Mouse (Mus musculus) CD4-positive, CD25-positive, alpha-beta regulatory T cell, adult 4 months (primary cell): Measurements from ENCODE around the gene Creb3l1. TPM values are rescaled to one million over a fixed set of nuclear protein-coding genes. Genes with fewer than 3 reads are reported as not detected.

Experiments used
- ATAC-seq: one replicate; pipeline ENCODE4 v1.8.0; 2017
- polyA plus RNA-seq, 2 experiments: library from polyadenylated mRNA; unstranded; fragments of 100-300 nt; shearing (Covaris generic); gene quantifications; one replicate each; pipeline ENCODE4 v1.2.1; 2017

The Creb3l1 gene
- polyA plus RNA-seq, 2 experiments from 2014 or later = 0.77 to 1.2 TPM

GRCm38 (mm10) chr2:91962864-91963401 lies 61.4 kb downstream of the Creb3l1 start:
- ATAC-seq = no peak

GRCm38 (mm10) chr2:91961901-91962761 lies 62.2 kb downstream of the Creb3l1 start:
- peak; percentile 44 for ATAC-seq

DNA sequence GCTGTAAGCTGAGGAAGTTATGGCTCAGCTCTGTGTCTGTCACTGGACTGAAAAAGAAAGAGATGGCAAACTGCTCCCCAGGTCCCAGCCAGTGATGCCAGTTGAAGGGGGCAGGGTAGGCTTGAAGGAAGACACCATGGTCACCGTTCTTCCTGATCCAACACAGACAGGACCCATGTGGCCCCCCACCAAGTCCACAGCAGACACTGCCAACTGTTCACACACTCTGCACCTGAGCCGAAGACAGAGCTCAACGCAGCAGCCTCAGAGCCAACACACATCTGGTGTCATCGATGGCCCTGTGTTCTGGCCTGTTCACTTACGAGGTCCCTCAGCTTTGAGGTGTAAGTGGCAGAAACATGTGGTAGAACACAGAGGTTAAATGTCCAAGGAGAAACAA lies 63.8 kb downstream of the Creb3l1 start:
- no peak for ATAC-seq

GRCm38 (mm10) chr2:91959544-91960410 lies 64.5 kb downstream of the Creb3l1 start:
- ATAC-seq = no peak

DNA sequence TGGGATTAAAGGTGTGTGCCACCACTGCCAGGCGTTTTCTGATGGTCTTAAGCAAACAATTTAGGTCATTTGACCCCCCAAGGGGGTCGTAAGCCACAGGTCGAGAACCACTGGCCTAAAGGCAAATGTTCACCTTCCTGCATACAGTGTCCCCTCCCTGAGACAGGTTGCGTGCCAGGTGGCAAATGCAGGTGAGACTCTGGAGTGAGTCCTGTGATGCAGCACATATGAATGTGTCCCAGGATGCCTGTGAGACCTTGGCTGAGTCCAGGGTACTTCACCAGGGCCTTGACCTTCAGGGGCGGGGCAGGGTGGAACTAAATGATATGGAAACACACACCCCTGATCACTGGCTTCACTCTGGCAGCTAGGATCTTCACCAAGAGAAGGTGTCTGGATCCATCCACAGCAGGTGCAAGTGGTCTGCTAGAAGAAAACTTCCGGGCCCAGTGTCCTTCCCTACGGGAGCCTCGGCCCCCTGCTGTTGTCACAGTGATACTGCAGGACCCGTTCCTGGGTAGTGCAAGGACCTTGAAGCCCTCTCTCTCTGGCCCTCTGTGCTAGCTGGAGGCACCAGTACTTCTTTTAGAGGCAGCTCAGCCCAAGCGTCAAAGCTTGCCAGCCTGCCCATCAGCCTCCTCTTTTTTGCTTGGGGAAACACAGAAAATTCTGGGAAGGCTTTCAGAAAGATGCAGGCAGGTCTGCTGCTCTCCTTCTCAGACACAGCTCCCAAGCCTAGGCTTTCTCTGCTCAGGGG lies 65.4 kb downstream of the Creb3l1 start:
- no peak for ATAC-seq

- no peak for ATAC-seq
These were observed 66.3 kb downstream of the Creb3l1 start for GRCm38 (mm10) chr2:91958049-91958448.

DNA sequence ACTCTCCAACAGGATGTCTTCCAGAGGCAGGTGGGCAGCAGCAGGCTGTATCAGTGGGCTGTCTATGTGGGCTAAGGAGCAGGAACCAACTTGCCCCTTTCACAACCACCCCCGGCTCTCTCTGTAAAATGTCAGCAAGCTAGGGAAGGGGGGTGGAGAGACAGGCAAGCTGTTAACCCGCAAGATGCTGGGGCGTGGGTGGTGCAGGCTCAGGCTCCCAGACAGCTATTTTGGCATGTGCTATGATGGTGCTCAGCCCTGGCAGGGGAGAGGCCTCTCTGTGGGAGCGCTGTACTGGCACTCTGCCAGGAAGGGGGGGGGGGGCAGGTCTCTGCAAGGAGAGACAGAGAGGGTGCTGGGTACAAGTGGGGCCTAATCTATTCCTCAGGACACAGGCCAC lies 67.2 kb downstream of the Creb3l1 start:
- peak; percentile 78 for ATAC-seq

DNA sequence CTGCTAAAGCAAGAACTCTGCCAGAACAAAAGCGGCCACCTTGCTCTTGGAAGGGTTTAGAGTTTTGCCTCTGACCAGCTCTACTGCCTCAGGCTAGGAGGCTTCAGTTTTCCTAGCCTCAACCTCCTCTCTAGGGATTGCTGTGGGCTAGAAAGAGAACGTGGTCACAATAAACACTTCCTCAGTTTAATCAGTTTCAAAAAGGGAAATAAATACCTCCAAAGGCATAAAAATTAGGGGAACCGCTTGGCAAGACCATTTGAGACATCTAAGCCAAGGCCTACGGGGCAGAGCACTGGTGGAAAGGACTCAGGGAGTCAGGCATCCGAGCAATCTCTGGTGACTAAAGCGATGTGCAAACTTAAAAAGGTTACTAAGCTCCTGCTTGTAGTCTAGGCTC lies 68.4 kb downstream of the Creb3l1 start:
- no peak for ATAC-seq

DNA sequence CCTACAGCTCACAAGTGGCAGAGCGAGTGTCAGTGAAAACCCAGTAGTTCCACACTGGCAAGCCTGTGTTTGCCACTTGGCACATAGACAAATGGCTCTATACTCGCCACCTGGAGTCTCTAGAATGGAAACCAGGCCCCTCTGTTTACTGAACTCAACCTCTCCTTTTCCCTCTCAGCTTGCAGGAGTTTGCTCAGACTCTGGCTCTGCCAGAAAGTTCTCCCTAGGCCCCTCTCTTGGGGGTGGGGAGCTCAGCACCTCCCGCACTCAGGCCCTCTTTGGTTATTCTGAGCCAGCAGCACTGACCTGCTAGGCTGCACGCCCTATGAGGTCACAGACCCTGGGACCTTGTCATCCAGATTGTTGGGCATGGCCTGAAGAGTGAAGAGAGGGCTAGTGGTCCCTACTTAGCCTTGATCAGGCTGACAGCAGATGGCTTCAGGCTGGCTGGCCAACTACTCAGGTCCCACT lies 69.1 kb downstream of the Creb3l1 start:
- no peak for ATAC-seq

DNA sequence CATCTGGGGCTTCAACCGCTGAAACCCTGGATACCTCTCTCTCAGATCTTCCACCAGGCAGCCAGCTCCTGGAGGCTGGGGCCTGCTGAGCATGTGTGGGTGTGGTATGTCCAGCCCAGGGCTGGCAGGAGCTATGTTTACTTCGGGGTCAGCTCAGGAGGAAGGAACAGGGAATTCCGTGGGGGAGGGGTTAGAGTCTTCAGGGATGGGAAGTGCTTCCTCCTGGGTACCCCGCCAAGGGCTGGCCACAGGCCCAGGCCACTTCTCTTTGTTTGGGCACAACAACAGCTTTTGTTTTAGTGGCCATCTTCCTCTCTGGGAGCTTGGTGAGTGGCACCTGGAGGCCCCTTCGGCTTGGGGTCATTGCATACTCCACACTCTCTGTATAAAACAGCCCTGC lies 70.5 kb downstream of the Creb3l1 start:
- no peak for ATAC-seq

- ATAC-seq = peak; percentile 83
These were observed 73.8 kb downstream of the Creb3l1 start for GRCm38 (mm10) chr2:91950275-91951085.

DNA sequence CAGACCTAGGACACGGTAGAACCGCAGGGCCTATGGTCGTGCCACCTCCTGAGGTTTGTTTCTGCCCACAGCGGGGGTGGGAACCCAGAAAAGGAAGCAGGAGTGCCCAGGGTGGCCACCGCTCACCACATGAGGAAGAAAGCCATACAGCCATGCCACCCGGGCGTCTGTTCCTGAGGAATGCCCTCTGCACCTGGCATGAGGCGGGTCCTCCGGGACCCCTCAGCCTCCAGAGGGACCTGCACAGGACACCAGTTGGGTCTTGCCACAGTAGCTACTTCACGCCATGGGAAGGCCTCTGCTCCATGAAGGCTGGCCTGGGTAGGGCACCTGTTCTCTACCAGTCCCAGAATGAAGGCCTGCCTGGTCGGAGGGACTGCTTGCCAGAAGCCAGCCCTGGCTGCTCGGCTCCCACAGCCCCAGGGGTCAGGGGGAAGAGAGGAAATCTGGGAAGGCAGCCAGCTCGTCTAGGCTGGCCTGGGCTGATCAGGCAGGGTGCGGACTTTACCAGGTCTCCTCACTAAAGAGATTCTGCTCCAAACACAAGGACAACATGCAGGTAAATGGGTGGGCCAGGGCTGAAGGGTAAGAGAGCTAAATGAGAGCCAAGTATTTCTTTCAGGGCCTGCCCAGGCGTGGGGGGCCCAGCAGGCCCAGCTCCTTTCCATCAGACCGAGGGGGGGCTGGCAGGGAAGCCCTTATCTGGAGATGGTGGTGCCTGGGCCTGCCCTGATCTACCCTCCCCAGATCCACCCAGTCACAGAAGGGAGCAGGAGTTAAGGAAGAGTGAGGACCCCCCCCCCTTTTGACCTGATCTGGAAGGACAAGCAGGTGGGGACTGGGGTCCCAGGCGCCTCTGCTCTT lies 74.7 kb downstream of the Creb3l1 start:
- ATAC-seq = no peak

- ATAC-seq = no peak
These were observed 75.5 kb downstream of the Creb3l1 start for GRCm38 (mm10) chr2:91948792-91949241.

DNA sequence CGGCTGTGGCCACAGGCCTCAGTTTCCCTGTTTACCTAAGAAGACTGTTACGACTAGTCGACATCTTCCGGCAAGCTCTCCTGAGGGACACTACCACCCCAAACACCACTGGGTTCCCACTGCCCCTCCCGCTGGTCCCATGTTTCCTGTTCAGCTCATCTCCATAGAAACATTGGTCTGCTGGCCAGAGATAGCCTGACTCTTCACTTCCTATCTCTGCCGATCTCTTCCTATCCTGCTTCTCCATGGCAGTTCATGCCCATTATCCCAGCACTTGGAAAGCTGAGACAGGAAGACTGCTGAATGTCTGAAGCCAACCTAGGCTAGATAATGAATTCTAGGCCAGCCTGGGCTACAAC lies 76.2 kb downstream of the Creb3l1 start:
- ATAC-seq = no peak

GRCm38 (mm10) chr2:91947397-91948150 lies 76.7 kb downstream of the Creb3l1 start:
- ATAC-seq = no peak

- no peak for ATAC-seq
These were observed 77.5 kb downstream of the Creb3l1 start for GRCm38 (mm10) chr2:91946836-91947235.

- ATAC-seq = no peak
These were observed 78.8 kb downstream of the Creb3l1 start, which contains the start of gene Gm9821 for GRCm38 (mm10) chr2:91945483-91945882. Gm9821 (plus strand) TSS chr2:91945703.

- ATAC-seq = peak; percentile 77
These were observed 79.9 kb downstream of the Creb3l1 start for GRCm38 (mm10) chr2:91944170-91944950.

- no peak for ATAC-seq
These were observed 81.9 kb downstream of the Creb3l1 start for GRCm38 (mm10) chr2:91942356-91942755.
